Mouse (Mus musculus): ENCODE results near the gene Emsy. TPM values are rescaled to one million over a fixed set of nuclear protein-coding genes. Genes with fewer than 3 reads are reported as not detected.

Gene Emsy
- polyA plus RNA-seq, 1 experiment: 50.1 TPM

GRCm38 (mm10) chr7:98665726-98666125 lies 9.1 kb upstream of the Emsy start:
- no peak overlapping the region for H3K27ac ChIP-seq (ENCODE audit: insufficient read depth, low read length)
- DNase-seq: peak in 1 of 2 experiments; percentile 48
- TF ChIP-seq POLR2A (IDR thresholded peaks at IDR 0.05; ENCODE audit: borderline replicate concordance, insufficient read depth, low read length): no peak
- no peak for TF ChIP-seq CTCF (IDR thresholded peaks at IDR 0.05; ENCODE audit: borderline replicate concordance, insufficient read depth, low read depth, low read length)
- H3K27me3 ChIP-seq (ENCODE audit: control insufficient read depth, insufficient read depth, low read length): no peaks in the 10 kb centered on the region
- H3K4me1 ChIP-seq (ENCODE audit: control insufficient read depth, insufficient read depth, low read length): 0 out of 2 replicates have a peak, but pooled peaks cover 2% of the 10 kb centered on the region
- 48% methylated on average over 6 of the region's 6 CpGs for WGBS
- no peak overlapping the region for H3K4me3 ChIP-seq (replicated peaks; ENCODE audit: insufficient read depth, low read depth, low read length)

GRCm38 (mm10) chr7:98665166-98665565 lies 8.6 kb upstream of the Emsy start:
- no peak for DNase-seq
- TF ChIP-seq POLR2A (IDR thresholded peaks at IDR 0.05; ENCODE audit: borderline replicate concordance, insufficient read depth, low read length) (no peak), CTCF (IDR thresholded peaks at IDR 0.05; ENCODE audit: borderline replicate concordance, insufficient read depth, low read depth, low read length) (no peak)
- H3K4me3 ChIP-seq (replicated peaks; ENCODE audit: insufficient read depth, low read depth, low read length): no peak overlapping the region
- 0 out of 2 replicates have a peak, but pooled peaks cover 2% of the 10 kb centered on the region for H3K4me1 ChIP-seq (ENCODE audit: control insufficient read depth, insufficient read depth, low read length)
- H3K27me3 ChIP-seq (ENCODE audit: control insufficient read depth, insufficient read depth, low read length): no peaks in the 10 kb centered on the region
- no peak overlapping the region for H3K27ac ChIP-seq (ENCODE audit: insufficient read depth, low read length)
- WGBS: 56% methylated on average over 5 of the region's 5 CpGs

- H3K4me1 ChIP-seq (ENCODE audit: control insufficient read depth, insufficient read depth, low read length): peaks cover 3% of the 10 kb centered on the region; the same call in 1 of the 2 replicates
- peak overlapping the region; percentile 70 for H3K27ac ChIP-seq (ENCODE audit: insufficient read depth, low read length)
- TF ChIP-seq POLR2A (IDR thresholded peaks at IDR 0.05; ENCODE audit: borderline replicate concordance, insufficient read depth, low read length) (peak; percentile 25; the same call in 1 of the 2 replicates), CTCF (IDR thresholded peaks at IDR 0.05; ENCODE audit: borderline replicate concordance, insufficient read depth, low read depth, low read length) (peak; percentile 17; the same call in 1 of the 2 replicates)
- peak; percentile 77 to 81 for DNase-seq
- under 1% methylated on average over 74 of the region's 74 CpGs for WGBS
- H3K4me3 ChIP-seq (replicated peaks; ENCODE audit: insufficient read depth, low read depth, low read length): peak overlapping the region; percentile 81
- no peaks in the 10 kb centered on the region for H3K27me3 ChIP-seq (ENCODE audit: control insufficient read depth, insufficient read depth, low read length)
These were observed 677 bp downstream of the Emsy start for GRCm38 (mm10) chr7:98655681-98656530.

GRCm38 (mm10) chr7:98651651-98652050 lies 4.9 kb downstream of the Emsy start:
- 29% methylated on average over 2 of the region's 2 CpGs for WGBS
- no peak for DNase-seq
- no peaks in the 10 kb centered on the region for H3K27me3 ChIP-seq (ENCODE audit: control insufficient read depth, insufficient read depth, low read length)
- H3K27ac ChIP-seq (ENCODE audit: insufficient read depth, low read length): no peak overlapping the region
- no peak overlapping the region for H3K4me3 ChIP-seq (replicated peaks; ENCODE audit: insufficient read depth, low read depth, low read length)
- TF ChIP-seq CTCF (IDR thresholded peaks at IDR 0.05; ENCODE audit: borderline replicate concordance, insufficient read depth, low read depth, low read length): no peak
- TF ChIP-seq POLR2A (IDR thresholded peaks at IDR 0.05; ENCODE audit: borderline replicate concordance, insufficient read depth, low read length): no peak
- peaks cover 3% of the 10 kb centered on the region; the same call in 1 of the 2 replicates for H3K4me1 ChIP-seq (ENCODE audit: control insufficient read depth, insufficient read depth, low read length)

GRCm38 (mm10) chr7:98644238-98644637 lies 12.3 kb downstream of the Emsy start:
- Histone ChIP-seq H3K4me1 (ENCODE audit: control insufficient read depth, insufficient read depth, low read length) (no peaks in the 10 kb centered on the region), H3K4me3 (replicated peaks; ENCODE audit: insufficient read depth, low read depth, low read length) (no peak overlapping the region), H3K27ac (ENCODE audit: insufficient read depth, low read length) (no peak overlapping the region), H3K27me3 (ENCODE audit: control insufficient read depth, insufficient read depth, low read length) (no peaks in the 10 kb centered on the region)
- 25% methylated on average over 1 of the region's 1 CpGs for WGBS
- TF ChIP-seq CTCF (IDR thresholded peaks at IDR 0.05; ENCODE audit: borderline replicate concordance, insufficient read depth, low read depth, low read length) (no peak), POLR2A (IDR thresholded peaks at IDR 0.05; ENCODE audit: borderline replicate concordance, insufficient read depth, low read length) (no peak)
- no peak for DNase-seq

GRCm38 (mm10) chr7:98636607-98637006 lies 20.0 kb downstream of the Emsy start:
- H3K27me3 ChIP-seq (ENCODE audit: control insufficient read depth, insufficient read depth, low read length): no peaks in the 10 kb centered on the region
- no peak overlapping the region for H3K27ac ChIP-seq (ENCODE audit: insufficient read depth, low read length)
- no peak for DNase-seq
- H3K4me3 ChIP-seq (replicated peaks; ENCODE audit: insufficient read depth, low read depth, low read length): no peak overlapping the region
- TF ChIP-seq POLR2A (IDR thresholded peaks at IDR 0.05; ENCODE audit: borderline replicate concordance, insufficient read depth, low read length) (no peak), CTCF (IDR thresholded peaks at IDR 0.05; ENCODE audit: borderline replicate concordance, insufficient read depth, low read depth, low read length) (no peak)
- 97% methylated on average over 2 of the region's 2 CpGs for WGBS
- no peaks in the 10 kb centered on the region for H3K4me1 ChIP-seq (ENCODE audit: control insufficient read depth, insufficient read depth, low read length)

- H3K4me3 ChIP-seq (replicated peaks; ENCODE audit: insufficient read depth, low read depth, low read length): no peak overlapping the region
- no peak for DNase-seq
- no peak for TF ChIP-seq CTCF (IDR thresholded peaks at IDR 0.05; ENCODE audit: borderline replicate concordance, insufficient read depth, low read depth, low read length)
- TF ChIP-seq POLR2A (IDR thresholded peaks at IDR 0.05; ENCODE audit: borderline replicate concordance, insufficient read depth, low read length): no peak
- H3K27me3 ChIP-seq (ENCODE audit: control insufficient read depth, insufficient read depth, low read length): no peaks in the 10 kb centered on the region
- WGBS: 44% methylated on average over 3 of the region's 3 CpGs
- no peaks in the 10 kb centered on the region for H3K4me1 ChIP-seq (ENCODE audit: control insufficient read depth, insufficient read depth, low read length)
- no peak overlapping the region for H3K27ac ChIP-seq (ENCODE audit: insufficient read depth, low read length)
These were observed 23.6 kb downstream of the Emsy start for GRCm38 (mm10) chr7:98633032-98633431.

- no peak overlapping the region for H3K27ac ChIP-seq (ENCODE audit: insufficient read depth, low read length)
- no peaks in the 10 kb centered on the region for H3K4me1 ChIP-seq (ENCODE audit: control insufficient read depth, insufficient read depth, low read length)
- no peak overlapping the region for H3K4me3 ChIP-seq (replicated peaks; ENCODE audit: insufficient read depth, low read depth, low read length)
- TF ChIP-seq POLR2A (IDR thresholded peaks at IDR 0.05; ENCODE audit: borderline replicate concordance, insufficient read depth, low read length) (no peak), CTCF (IDR thresholded peaks at IDR 0.05; ENCODE audit: borderline replicate concordance, insufficient read depth, low read depth, low read length) (no peak)
- H3K27me3 ChIP-seq (ENCODE audit: control insufficient read depth, insufficient read depth, low read length): no peaks in the 10 kb centered on the region
- no peak for DNase-seq
- WGBS: 90% methylated on average over 7 of the region's 7 CpGs
These were observed 26.6 kb downstream of the Emsy start for GRCm38 (mm10) chr7:98629947-98630346.

All from cerebellum, adult 2 months (tissue).